Mouse (Mus musculus): Measurements from ENCODE around the gene Glce.

- TF ChIP-seq CTCF (conservative IDR thresholded peaks at IDR 0.05; ENCODE audit: low read length) (no peak), POU5F1 (IDR thresholded peaks at IDR 0.05; ENCODE audit: borderline replicate concordance, low read length) (no peak)
Measured at GRCm38 (mm10) chr9:62017329-62017728, 105.1 kb downstream of the Glce start.
